Mouse (Mus musculus): ENCODE data around the gene Klk15. TPM values are rescaled to one million over a fixed set of nuclear protein-coding genes. Genes with fewer than 3 reads are reported as not detected.

Gene Klk15
- polyA plus RNA-seq (2016; fragmentation: Nextera tagmentation; extraction: Ambion mirVana): not detected in 2 replicates

- Histone ChIP-seq H3K4me1 (no peaks in the 10 kb centered on the region), H3K4me3 (no peak within 1 kb of the TSS), H3K36me3 (replicated peaks) (no peaks in the 10 kb centered on the region), H3K9me3 (no peaks in the 10 kb centered on the region), H3K27me3 (ENCODE audit: poor library complexity, severe bottlenecking) (no peaks in the 10 kb centered on the region), H3K27ac (no peak within 1 kb of the TSS)
- WGBS: 90% methylated on average over 3 of the region's 3 CpGs
- no peak for DNase-seq (ENCODE audit: extremely low spot score, low spot score)
These were observed at the start of gene Klk15 for GRCm38 (mm10) chr7:43933440-43933839. TSS of gene Klk15 (plus strand) at chr7:43933740.

GRCm38 (mm10) chr7:43891365-43891764, 42.2 kb upstream of the Klk15 start:
- H3K27me3 ChIP-seq (ENCODE audit: poor library complexity, severe bottlenecking): no peaks in the 10 kb centered on the region
- no peak for DNase-seq (ENCODE audit: extremely low spot score, low spot score)
- 69% methylated on average over 5 of the region's 5 CpGs for WGBS
- H3K36me3 ChIP-seq (replicated peaks): no peaks in the 10 kb centered on the region
- H3K4me1 ChIP-seq: no peaks in the 10 kb centered on the region
- H3K9me3 ChIP-seq: no peaks in the 10 kb centered on the region
- H3K27ac ChIP-seq: no peak overlapping the region
- H3K4me3 ChIP-seq: no peak overlapping the region

GRCm38 (mm10) chr7:43891788-43892187, 41.8 kb upstream of the Klk15 start:
- no peaks in the 10 kb centered on the region for H3K36me3 ChIP-seq (replicated peaks)
- H3K4me1 ChIP-seq: no peaks in the 10 kb centered on the region
- no peak for DNase-seq (ENCODE audit: extremely low spot score, low spot score)
- H3K4me3 ChIP-seq: no peak overlapping the region
- H3K9me3 ChIP-seq: no peaks in the 10 kb centered on the region
- 73% methylated on average over 3 of the region's 3 CpGs for WGBS
- H3K27me3 ChIP-seq (ENCODE audit: poor library complexity, severe bottlenecking): no peaks in the 10 kb centered on the region
- no peak overlapping the region for H3K27ac ChIP-seq

- DNase-seq (ENCODE audit: extremely low spot score, low spot score): peak; percentile 75
- 13% methylated on average over 1 of the region's 1 CpGs for WGBS
- Histone ChIP-seq H3K4me1 (no peaks in the 10 kb centered on the region), H3K9me3 (no peaks in the 10 kb centered on the region), H3K27ac (no peak overlapping the region), H3K4me3 (no peak overlapping the region), H3K36me3 (replicated peaks) (no peaks in the 10 kb centered on the region), H3K27me3 (ENCODE audit: poor library complexity, severe bottlenecking) (no peaks in the 10 kb centered on the region)
These were observed 38.7 kb upstream of the Klk15 start for GRCm38 (mm10) chr7:43894836-43895235.

- no peaks in the 10 kb centered on the region for H3K9me3 ChIP-seq
- 78% methylated on average over 9 of the region's 9 CpGs for WGBS
- no peaks in the 10 kb centered on the region for H3K36me3 ChIP-seq (replicated peaks)
- H3K4me3 ChIP-seq: no peak overlapping the region
- no peak overlapping the region for H3K27ac ChIP-seq
- H3K27me3 ChIP-seq (ENCODE audit: poor library complexity, severe bottlenecking): no peaks in the 10 kb centered on the region
- H3K4me1 ChIP-seq: 0 out of 2 replicates have a peak, but pooled peaks cover 3% of the 10 kb centered on the region
- no peak for DNase-seq (ENCODE audit: extremely low spot score, low spot score)
These were observed 18.7 kb upstream of the Klk15 start for GRCm38 (mm10) chr7:43914821-43915220.

- Histone ChIP-seq H3K36me3 (replicated peaks) (no peaks in the 10 kb centered on the region), H3K27me3 (ENCODE audit: poor library complexity, severe bottlenecking) (no peaks in the 10 kb centered on the region), H3K4me3 (no peak overlapping the region), H3K9me3 (no peaks in the 10 kb centered on the region), H3K27ac (no peak overlapping the region), H3K4me1 (0 out of 2 replicates have a peak, but pooled peaks cover 3% of the 10 kb centered on the region)
- 90% methylated on average over 13 of the region's 13 CpGs for WGBS
- DNase-seq (ENCODE audit: extremely low spot score, low spot score): no peak
These were observed 15.1 kb upstream of the Klk15 start for GRCm38 (mm10) chr7:43918426-43918825.

- 84% methylated on average over 8 of the region's 8 CpGs for WGBS
- H3K4me3 ChIP-seq: no peak overlapping the region
- H3K9me3 ChIP-seq: no peaks in the 10 kb centered on the region
- H3K27me3 ChIP-seq (ENCODE audit: poor library complexity, severe bottlenecking): no peaks in the 10 kb centered on the region
- 0 out of 2 replicates have a peak, but pooled peaks cover 3% of the 10 kb centered on the region for H3K4me1 ChIP-seq
- H3K27ac ChIP-seq: no peak overlapping the region
- DNase-seq (ENCODE audit: extremely low spot score, low spot score): no peak
- H3K36me3 ChIP-seq (replicated peaks): no peaks in the 10 kb centered on the region
These were observed 14.7 kb upstream of the Klk15 start for GRCm38 (mm10) chr7:43918871-43919270.

- Histone ChIP-seq H3K9me3 (no peaks in the 10 kb centered on the region), H3K4me1 (0 out of 2 replicates have a peak, but pooled peaks cover 3% of the 10 kb centered on the region), H3K4me3 (no peak overlapping the region), H3K27ac (no peak overlapping the region), H3K36me3 (replicated peaks) (no peaks in the 10 kb centered on the region), H3K27me3 (ENCODE audit: poor library complexity, severe bottlenecking) (no peaks in the 10 kb centered on the region)
- 35% methylated on average over 14 of the region's 14 CpGs for WGBS
- peak; percentile 77 for DNase-seq (ENCODE audit: extremely low spot score, low spot score)
These were observed 13.7 kb upstream of the Klk15 start for GRCm38 (mm10) chr7:43919559-43920451.

- Histone ChIP-seq H3K27me3 (ENCODE audit: poor library complexity, severe bottlenecking) (no peaks in the 10 kb centered on the region), H3K27ac (no peak overlapping the region), H3K4me1 (0 out of 2 replicates have a peak, but pooled peaks cover 3% of the 10 kb centered on the region), H3K4me3 (no peak overlapping the region), H3K36me3 (replicated peaks) (no peaks in the 10 kb centered on the region), H3K9me3 (no peaks in the 10 kb centered on the region)
- 90% methylated on average over 3 of the region's 3 CpGs for WGBS
- DNase-seq (ENCODE audit: extremely low spot score, low spot score): no peak
These were observed 13.0 kb upstream of the Klk15 start for GRCm38 (mm10) chr7:43920582-43920981.

GRCm38 (mm10) chr7:43921087-43921486, 12.5 kb upstream of the Klk15 start:
- Histone ChIP-seq H3K9me3 (no peaks in the 10 kb centered on the region), H3K36me3 (replicated peaks) (no peaks in the 10 kb centered on the region), H3K27me3 (ENCODE audit: poor library complexity, severe bottlenecking) (no peaks in the 10 kb centered on the region), H3K27ac (no peak overlapping the region), H3K4me1 (0 out of 2 replicates have a peak, but pooled peaks cover 3% of the 10 kb centered on the region), H3K4me3 (no peak overlapping the region)
- 86% methylated on average over 6 of the region's 6 CpGs for WGBS
- DNase-seq (ENCODE audit: extremely low spot score, low spot score): no peak

- H3K4me3 ChIP-seq: no peak overlapping the region
- H3K9me3 ChIP-seq: no peaks in the 10 kb centered on the region
- no peak overlapping the region for H3K27ac ChIP-seq
- H3K27me3 ChIP-seq (ENCODE audit: poor library complexity, severe bottlenecking): no peaks in the 10 kb centered on the region
- no peaks in the 10 kb centered on the region for H3K36me3 ChIP-seq (replicated peaks)
- no peak for DNase-seq (ENCODE audit: extremely low spot score, low spot score)
- H3K4me1 ChIP-seq: 0 out of 2 replicates have a peak, but pooled peaks cover 3% of the 10 kb centered on the region
- WGBS: 88% methylated on average over 2 of the region's 2 CpGs
These were observed 11.6 kb upstream of the Klk15 start for GRCm38 (mm10) chr7:43921941-43922340.

- no peaks in the 10 kb centered on the region for H3K27me3 ChIP-seq (ENCODE audit: poor library complexity, severe bottlenecking)
- no peaks in the 10 kb centered on the region for H3K9me3 ChIP-seq
- H3K36me3 ChIP-seq (replicated peaks): no peaks in the 10 kb centered on the region
- no peak for DNase-seq (ENCODE audit: extremely low spot score, low spot score)
- H3K4me3 ChIP-seq: no peak overlapping the region
- no peaks in the 10 kb centered on the region for H3K4me1 ChIP-seq
- no peak overlapping the region for H3K27ac ChIP-seq
- 71% methylated on average over 5 of the region's 5 CpGs for WGBS
These were observed 7.6 kb upstream of the Klk15 start for GRCm38 (mm10) chr7:43925985-43926384.

- WGBS: 54% methylated on average over 4 of the region's 4 CpGs
These were observed 5.0 kb upstream of the Klk15 start for GRCm38 (mm10) chr7:43928521-43928920.

More at GRCm38 (mm10) chr7:43928521-43928920, 5.0 kb upstream of the Klk15 start:
- Histone ChIP-seq H3K9me3 (no peaks in the 10 kb centered on the region), H3K36me3 (replicated peaks) (no peaks in the 10 kb centered on the region), H3K27me3 (ENCODE audit: poor library complexity, severe bottlenecking) (no peaks in the 10 kb centered on the region), H3K27ac (no peak overlapping the region), H3K4me3 (no peak overlapping the region), H3K4me1 (no peaks in the 10 kb centered on the region)
- no peak for DNase-seq (ENCODE audit: extremely low spot score, low spot score)

Data from forebrain, embryonic 10.5 days (tissue).